Mouse (Mus musculus) intestine, postnatal 0 days (tissue): ENCODE data around the gene Plekhg4. TPM values are rescaled to one million over a fixed set of nuclear protein-coding genes. Genes with fewer than 3 reads are reported as not detected.

Source experiments
- ATAC-seq: fragments of 200-750 bp; cut with Nextera tagmentation; 2 replicates; pipeline ENCODE4 v1.8.0; 2017; ENCODE audit warnings: mild to moderate bottlenecking, moderate TSS enrichment, moderate library complexity
- H3K27ac ChIP-seq: fragments of 300-500 bp; sonication (generic); 2 replicates; pipeline ENCODE4 v1.5.1; 2014; ENCODE audit warnings: mild to moderate bottlenecking, low read depth, low read length, moderate library complexity
- H3K27me3 ChIP-seq: fragments of 300-500 bp; sonication (generic); replicated peaks from 2 replicates; pipeline ENCODE4 v1.6.1; 2014; ENCODE audit warnings: low read length, mixed read lengths; ENCODE audit not compliant: control insufficient read depth, insufficient read depth
- H3K36me3 ChIP-seq: fragments of 300-500 bp; sonication (generic); 2 replicates; pipeline ENCODE4 v1.6.1; 2014; ENCODE audit warnings: mild to moderate bottlenecking, moderate library complexity; ENCODE audit not compliant: control insufficient read depth, insufficient read depth
- H3K4me1 ChIP-seq: fragments of 300-500 bp; sonication (generic); replicated peaks from 2 replicates; pipeline ENCODE4 v1.6.1; 2014; ENCODE audit warnings: antibody characterized with exemption, low read length, mixed read lengths; ENCODE audit not compliant: control insufficient read depth, insufficient read depth
- H3K4me2 ChIP-seq: fragments of 300-500 bp; sonication (generic); replicated peaks from 2 replicates; pipeline ENCODE4 v1.6.1; 2014; ENCODE audit warnings: low read depth, mild to moderate bottlenecking, moderate library complexity
- H3K4me3 ChIP-seq: fragments of 300-500 bp; sonication (generic); 2 replicates; pipeline ENCODE4 v1.5.1; 2014; ENCODE audit warnings: low read depth, low read length
- H3K9ac ChIP-seq: fragments of 300-500 bp; sonication (generic); 2 replicates; pipeline ENCODE4 v1.6.1; 2014; ENCODE audit warnings: mild to moderate bottlenecking, low read depth, low read length
- H3K9me3 ChIP-seq: fragments of 300-500 bp; sonication (generic); 2 replicates; pipeline ENCODE4 v1.6.1; 2016; ENCODE audit warnings: mixed run types; ENCODE audit not compliant: control insufficient read depth
- CTCF ChIP-seq: sonication (generic); IDR thresholded peaks from 2 replicates; pipeline ENCODE4 v1.5.1; 2016; ENCODE audit warnings: low read depth, mild to moderate bottlenecking, control low read depth, antibody characterized with exemption, moderate library complexity
- WGBS: fragments of 180-500 bp; shearing (Covaris S2); extraction: QIAGEN DNeasy Blood & Tissue Kit; methylation state at CpG from one replicate; pipeline ENCODE4 v1.1.7; 2014; 5-methylcytosine and 5-hydroxymethylcytosine counted together
- polyA plus RNA-seq: library from polyadenylated mRNA; unstranded; fragments of >200 nt; fragmentation: Nextera tagmentation; extraction: Ambion mirVana; gene quantifications from 2 replicates; pipeline ENCODE4 v1.2.1, GENCODE M21; 2015

Plekhg4 gene
- polyA plus RNA-seq, 1 experiment from 2014 or later, result 0.20 TPM

DNA sequence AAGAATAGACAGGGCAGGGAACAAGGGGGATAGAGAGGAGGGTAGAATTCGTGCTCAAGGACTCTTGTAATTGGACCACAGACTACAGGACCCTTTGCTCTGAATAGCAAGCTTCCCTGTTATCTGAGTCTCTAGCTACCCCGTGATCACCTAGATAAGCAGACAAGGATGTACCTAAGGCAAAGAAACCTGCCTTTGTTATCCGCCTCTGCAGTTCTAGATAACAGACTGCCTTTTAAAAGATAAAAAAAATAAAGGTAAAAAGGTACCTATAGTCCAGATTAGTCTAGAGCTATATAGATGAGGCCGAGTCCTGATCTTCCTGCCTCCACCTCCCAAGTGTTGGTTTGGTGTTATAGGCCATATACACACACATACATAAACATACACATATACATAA lies 30.3 kb upstream of the Plekhg4 start:
- no peak overlapping the region for H3K4me2 ChIP-seq
- H3K36me3 ChIP-seq, result peaks cover 7% of the 10 kb centered on the region; the same call in 1 of the 2 replicates
- no peak for TF ChIP-seq CTCF
- no peak for ATAC-seq
- 44% methylated on average over 4 of the region's 4 CpGs for WGBS
- no peak overlapping the region for H3K4me3 ChIP-seq
- no peak overlapping the region for H3K27ac ChIP-seq
- no peak overlapping the region for H3K9ac ChIP-seq
- no peaks in the 10 kb centered on the region for H3K9me3 ChIP-seq
- no peaks in the 10 kb centered on the region for H3K27me3 ChIP-seq
- H3K4me1 ChIP-seq, result peaks cover 23% of the 10 kb centered on the region

DNA sequence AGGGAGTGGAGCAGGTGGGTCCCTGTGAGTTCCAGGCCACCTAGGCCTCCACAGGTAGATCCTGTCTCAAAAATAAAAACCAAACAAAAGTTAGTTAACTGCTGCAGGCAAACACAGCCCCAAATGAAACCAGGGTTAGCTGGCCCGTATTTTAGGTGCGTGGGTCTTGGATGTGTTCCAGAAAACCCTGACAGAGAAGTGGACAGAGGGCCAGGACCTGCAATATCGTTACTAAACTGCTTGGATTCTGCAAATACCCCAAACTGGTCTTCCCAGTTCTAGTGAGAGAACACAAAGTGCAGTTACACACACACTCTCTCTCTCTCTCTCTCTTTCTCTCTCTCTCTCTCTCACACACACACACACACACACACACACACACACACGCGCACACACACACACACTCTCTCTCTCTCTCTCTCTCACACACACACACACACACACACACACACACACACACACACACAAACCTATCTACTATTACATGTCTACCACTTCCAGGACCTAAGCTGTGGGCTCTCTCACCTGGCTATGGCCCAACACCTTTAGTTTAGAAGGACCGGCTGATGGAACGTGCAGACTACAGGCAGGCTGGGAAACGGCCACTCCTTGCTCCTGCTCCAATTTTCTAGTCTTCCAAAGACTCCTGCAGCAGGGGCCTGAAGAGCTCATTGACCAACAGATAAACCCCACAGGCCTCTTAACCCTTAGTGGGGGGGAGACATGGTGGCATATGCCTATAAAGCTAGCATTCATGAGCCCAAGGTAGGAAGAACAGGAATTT lies 29.1 kb upstream of the Plekhg4 start:
- 38% methylated on average over 7 of the region's 8 CpGs for WGBS
- Histone ChIP-seq H3K4me1 (peaks cover 23% of the 10 kb centered on the region), H3K9me3 (no peaks in the 10 kb centered on the region), H3K4me2 (no peak overlapping the region), H3K9ac (no peak overlapping the region), H3K36me3 (no peaks in the 10 kb centered on the region), H3K27me3 (no peaks in the 10 kb centered on the region), H3K27ac (0 out of 2 replicates have a peak overlapping the region, but pooled peaks have one; percentile 0), H3K4me3 (no peak overlapping the region)
- no peak for TF ChIP-seq CTCF
- ATAC-seq, result no peak

DNA sequence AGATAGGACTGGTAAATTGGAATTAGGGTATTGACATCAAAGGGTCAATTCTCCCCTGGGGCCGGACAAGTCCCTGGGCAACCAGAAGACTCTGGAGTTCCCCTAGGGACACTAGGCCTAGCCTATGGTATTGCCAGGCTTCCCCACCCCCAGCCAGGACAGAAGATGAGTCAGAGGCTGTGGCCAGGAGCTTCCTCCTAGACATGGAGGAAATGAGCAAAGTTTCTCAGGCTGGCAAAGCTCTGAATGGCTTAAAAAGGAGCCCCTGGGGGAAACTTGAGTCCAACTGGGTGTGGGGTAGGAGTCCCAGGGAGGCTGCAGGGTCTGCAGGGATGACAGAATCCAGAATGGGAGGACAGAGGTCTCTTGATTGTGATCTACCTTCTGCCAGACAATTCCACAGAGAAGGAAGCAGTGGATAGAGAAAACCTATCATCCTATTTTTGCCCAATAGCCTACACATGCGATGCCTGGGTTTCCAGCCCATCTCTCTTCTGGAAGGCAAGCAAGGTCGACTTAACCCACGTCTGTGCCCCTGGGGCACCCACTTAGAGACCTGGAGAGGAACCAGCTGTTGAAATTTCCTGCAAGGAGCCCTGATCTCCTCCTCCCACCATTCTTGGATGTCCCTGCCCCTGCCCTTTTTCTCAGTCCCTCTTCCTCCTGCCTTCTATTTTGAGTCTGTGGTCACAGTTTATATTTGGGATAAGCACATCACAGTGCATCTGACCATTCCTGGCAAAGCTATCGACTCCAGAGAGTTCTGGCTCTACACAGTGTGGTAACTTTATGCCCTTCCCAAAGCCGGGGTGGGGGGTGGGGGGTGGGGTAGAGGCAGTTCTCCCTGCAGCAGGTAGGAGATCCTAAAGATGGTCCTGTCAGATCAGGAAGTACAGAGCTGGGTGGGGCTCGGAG lies 27.8 kb upstream of the Plekhg4 start:
- TF ChIP-seq CTCF, result no peak
- Histone ChIP-seq H3K27me3 (peaks cover 7% of the 10 kb centered on the region; the same call in 1 of the 2 replicates), H3K36me3 (no peaks in the 10 kb centered on the region), H3K9me3 (no peaks in the 10 kb centered on the region), H3K4me2 (peak overlapping the region; percentile 95), H3K4me3 (no peak overlapping the region), H3K4me1 (peaks cover 17% of the 10 kb centered on the region), H3K27ac (peak overlapping the region; percentile 46; the same call in 1 of the 2 replicates), H3K9ac (no peak overlapping the region)
- WGBS, result 40% methylated on average over 7 of the region's 7 CpGs
- ATAC-seq, result no peak

DNA sequence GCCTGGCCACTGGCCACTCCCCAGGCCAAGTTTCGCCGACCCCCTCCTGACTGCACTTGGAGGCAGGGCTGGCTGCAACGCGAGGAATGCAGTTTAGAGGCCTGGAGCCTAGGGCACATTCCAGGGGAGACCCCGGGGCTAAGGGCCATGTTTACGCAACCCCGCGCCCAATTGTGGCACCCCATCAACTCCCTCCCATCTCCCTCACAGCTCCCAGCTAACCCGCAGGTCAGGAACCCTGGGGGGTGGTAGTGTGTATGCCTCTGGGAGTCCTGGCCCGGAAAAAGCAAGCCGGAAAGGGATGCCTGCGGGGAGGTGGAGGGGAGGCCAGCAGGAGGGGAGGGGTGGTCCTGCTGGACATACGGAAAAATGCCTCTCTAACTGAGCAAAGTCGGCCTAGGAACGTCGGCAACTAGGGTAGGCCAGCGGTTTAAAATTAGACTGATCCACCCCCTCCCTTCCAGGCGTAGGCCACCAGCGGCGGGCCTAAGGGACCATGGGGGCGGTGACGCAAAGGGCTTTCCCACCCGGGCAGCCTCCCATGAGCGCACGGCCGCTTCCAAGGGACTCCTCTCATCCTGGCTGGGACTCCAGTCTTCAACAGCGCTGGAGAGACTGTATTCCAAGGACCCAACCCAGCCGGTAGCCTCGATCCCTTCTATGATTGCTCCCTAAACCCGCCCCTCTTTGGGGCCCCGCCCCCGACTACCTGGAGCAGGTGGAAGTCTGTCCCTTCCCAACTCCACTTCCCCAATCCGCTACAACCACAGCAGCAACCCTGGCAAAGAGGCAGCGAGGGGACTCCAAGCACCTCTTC lies 26.3 kb upstream of the Plekhg4 start:
- Histone ChIP-seq H3K4me2 (peak overlapping the region; percentile 95), H3K9me3 (no peaks in the 10 kb centered on the region), H3K27me3 (peaks cover 14% of the 10 kb centered on the region; the same call in 1 of the 2 replicates), H3K9ac (peak overlapping the region; percentile 64), H3K27ac (peak overlapping the region; percentile 77), H3K36me3 (no peaks in the 10 kb centered on the region), H3K4me3 (peak overlapping the region; percentile 74), H3K4me1 (peaks cover 17% of the 10 kb centered on the region)
- peak; percentile 64 for ATAC-seq
- TF ChIP-seq CTCF, result no peak
- WGBS, result 3% methylated on average over 29 of the region's 34 CpGs

DNA sequence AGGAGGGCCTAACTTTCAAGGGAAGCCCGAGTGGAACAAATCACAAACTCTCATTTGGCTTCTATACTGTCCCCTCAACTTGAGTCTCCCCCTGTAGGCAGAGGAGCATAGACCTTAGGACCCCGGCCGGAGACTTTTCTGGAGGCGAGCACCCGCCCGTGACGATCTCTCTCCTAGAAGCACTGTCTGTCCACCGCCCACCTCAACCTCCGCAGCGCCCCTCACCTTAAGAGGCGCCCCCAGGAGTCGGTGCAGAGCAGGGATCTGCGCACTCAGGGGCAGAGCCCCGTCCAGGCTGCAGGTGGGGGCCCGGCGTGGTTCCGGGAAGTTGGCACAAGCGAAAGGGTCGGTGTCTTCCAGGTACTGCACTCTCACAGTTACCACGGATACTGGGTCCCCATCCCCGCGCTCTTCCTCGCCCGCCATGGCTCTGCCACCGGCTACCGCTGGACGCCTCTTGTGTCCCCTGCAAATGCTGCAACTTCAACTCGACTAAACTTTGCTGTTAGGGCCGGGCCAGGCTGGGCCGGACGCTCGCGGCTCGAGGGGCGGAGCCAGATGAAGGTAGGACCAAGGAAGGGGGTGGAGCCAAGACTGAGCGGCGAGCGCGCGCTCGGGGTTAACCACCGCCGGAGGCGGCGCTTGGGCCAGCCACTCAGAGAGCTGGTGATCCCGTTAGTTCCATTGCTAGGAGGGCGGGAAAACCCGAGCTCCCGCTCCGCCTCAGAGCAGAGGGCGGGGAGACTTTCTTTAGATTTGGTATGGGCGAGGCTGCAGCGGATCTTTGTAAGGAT lies 25.4 kb upstream of the Plekhg4 start, which contains the start of gene Fhod1:
Gene Fhod1 (minus strand): TSS at position 526 of the 794 bp plus-strand sequence.
- no peaks in the 10 kb centered on the region for H3K9me3 ChIP-seq
- H3K4me1 ChIP-seq, result peaks cover 17% of the 10 kb centered on the region
- WGBS, result under 1% methylated on average over 53 of the region's 53 CpGs
- H3K9ac ChIP-seq, result peak within 1 kb of the TSS; percentile 64
- no peaks in the 10 kb centered on the region for H3K36me3 ChIP-seq
- H3K4me2 ChIP-seq, result peak within 1 kb of the TSS; percentile 95
- ATAC-seq, result peak; percentile 87
- peaks cover 14% of the 10 kb centered on the region; the same call in 1 of the 2 replicates for H3K27me3 ChIP-seq
- peak within 1 kb of the TSS; percentile 74 for H3K4me3 ChIP-seq
- peak; percentile 58 for TF ChIP-seq CTCF
- peak within 1 kb of the TSS; percentile 77 for H3K27ac ChIP-seq
